Mouse (Mus musculus) lung, postnatal 10 days (tissue): ENCODE data around the gene Tmprss9.

Source experiments
- DNase-seq: peaks from one replicate; pipeline ENCODE4 v3.0.0; 2021

The Tmprss9 gene

DNA sequence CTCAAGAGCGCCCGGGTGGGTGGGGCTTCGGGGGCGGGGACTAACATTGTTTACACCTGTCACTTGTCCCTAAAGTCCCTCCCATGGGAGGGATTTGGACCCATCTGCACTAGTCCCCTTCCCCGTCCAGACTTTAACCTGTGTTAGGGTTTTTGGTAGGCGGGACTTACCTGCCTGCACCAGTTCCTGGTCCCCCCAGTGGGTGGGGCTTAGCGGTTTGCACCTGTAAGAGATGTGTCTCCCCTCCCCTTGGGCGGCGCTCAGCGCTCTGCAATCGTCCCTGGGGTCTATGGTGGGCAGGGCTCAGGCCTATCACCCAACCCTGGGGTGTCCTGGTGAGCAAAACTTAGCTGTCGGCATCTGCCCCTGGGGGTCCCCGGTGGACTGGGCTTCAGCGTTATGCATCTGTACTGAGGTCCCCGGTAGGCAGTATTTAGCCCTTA is 45.7 kb downstream of the Tmprss9 start:
- peak; percentile 39 for DNase-seq

DNA sequence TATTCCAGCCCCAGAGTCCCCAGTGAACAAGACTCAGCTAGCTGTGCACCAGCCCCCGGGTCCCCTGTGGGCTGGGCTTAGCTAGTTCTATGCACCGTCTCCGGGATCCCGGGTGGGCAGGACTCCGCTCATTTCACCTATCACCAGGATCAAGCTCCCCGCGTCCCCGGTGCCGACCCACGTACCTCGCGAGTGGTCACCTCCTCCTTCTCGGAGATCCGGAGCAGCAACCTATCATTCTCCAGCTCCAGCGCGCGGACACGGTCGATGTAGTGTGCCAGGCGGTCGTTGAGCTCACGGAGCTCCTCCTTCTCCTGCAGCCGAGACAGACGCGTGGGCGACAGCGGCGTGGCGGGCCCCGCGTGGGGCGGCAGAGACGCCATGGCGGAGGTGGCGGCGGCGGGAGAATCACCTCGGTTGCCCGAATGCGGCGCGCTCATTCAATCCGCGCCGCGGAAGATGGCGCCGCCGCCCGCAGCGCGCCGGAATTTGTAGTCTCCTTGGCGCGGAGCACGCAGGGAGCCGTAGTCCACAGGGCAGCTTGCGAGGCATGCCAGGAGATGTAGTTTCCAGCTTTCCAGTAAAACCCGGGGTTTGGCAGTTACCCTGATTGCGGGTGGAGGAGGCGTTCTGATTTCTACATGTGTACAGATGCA is 46.3 kb downstream of the Tmprss9 start, which contains the start of gene Lmnb2:
Lmnb2 (minus strand) TSS at position 467 of the 656 bp plus-strand sequence.
- DNase-seq = peak; percentile 78

- DNase-seq = peak; percentile 73
These were observed 50.3 kb downstream of the Tmprss9 start for GRCm38 (mm10) chr10:80921923-80922322.

- DNase-seq = no peak
These were observed 53.8 kb downstream of the Tmprss9 start for GRCm38 (mm10) chr10:80925472-80925871.

DNA sequence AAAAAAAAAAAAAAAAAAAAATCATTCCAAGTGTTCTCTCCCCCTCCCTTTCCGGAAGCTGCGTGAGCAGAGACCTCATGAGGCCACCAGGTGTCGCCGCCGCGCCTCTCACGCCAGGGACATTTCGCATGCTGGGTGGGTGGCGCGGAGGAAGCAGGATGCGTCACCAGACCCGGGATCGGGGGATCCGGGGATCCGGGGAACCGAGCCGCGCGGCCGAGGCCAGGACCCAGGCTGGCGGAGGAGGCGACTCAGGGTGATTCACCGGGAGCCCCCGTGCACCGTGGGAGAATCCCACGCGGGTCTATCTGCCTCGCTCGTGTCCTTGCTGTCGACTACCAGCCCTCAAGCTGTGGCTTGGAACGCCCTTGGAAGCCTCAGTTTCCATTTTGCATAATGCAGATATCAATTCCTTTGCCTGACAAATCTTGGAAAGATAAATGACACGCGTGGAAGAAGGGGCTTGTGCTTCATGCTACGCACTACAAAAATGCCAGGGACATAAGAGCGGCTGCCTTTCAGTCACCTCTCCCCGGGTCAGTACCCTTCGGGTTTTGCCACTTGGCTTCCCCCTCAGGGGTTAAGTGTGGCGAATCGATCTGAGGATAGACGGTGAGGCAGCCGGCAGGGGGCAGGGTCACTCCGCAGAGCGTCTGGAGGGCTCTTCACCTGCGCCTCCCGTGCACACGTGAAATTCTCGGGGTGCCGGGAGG is 57.1 kb downstream of the Tmprss9 start:
- peak; percentile 96 for DNase-seq

DNA sequence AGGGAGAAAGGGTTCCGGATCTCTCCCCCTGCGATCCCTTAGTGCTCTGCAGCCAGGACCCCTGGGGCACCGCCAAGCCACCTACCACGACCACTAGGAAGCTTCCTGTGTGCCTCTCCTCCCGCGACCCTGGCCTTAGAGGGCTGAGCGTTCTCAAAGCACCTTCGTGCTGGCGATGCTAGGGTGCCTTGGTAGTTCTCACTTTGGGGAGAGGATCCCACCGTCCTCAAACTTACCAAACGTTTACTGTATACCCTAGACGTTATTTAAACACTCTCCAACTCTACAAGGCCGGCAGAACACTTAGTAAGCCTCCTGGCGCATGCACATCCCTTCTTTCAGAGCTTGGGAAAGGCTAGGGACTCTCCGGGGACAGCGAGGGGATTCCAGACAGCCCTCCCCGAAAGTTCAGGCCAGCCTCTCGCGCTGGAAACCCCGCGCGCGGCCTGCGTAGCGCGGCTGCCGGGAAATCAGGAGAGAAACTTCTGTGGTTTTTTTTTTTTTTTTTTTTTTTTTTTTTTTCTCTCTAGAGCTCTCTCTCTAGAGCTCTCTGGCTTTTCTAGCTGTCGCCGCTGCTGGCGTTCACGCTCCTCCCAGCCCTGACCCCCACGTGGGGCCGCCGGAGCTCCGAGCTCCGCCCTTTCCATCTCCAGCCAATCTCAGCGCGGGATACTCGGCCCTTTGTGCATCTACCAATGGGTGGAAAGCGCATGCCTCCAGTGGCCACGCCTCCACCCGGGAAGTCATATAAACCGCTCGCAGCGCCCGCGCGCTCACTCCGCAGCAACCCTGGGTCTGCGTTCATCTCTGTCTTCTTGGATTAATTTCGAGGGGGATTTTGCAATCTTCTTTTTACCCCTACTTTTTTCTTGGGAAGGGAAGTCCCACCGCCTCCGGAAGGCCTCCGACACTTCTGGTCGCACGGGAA is 57.9 kb downstream of the Tmprss9 start, which contains the start of gene Gadd45b:
Gadd45b (plus strand) TSS at position 775 of the 928 bp plus-strand sequence.
- DNase-seq = peak; percentile 99

DNA sequence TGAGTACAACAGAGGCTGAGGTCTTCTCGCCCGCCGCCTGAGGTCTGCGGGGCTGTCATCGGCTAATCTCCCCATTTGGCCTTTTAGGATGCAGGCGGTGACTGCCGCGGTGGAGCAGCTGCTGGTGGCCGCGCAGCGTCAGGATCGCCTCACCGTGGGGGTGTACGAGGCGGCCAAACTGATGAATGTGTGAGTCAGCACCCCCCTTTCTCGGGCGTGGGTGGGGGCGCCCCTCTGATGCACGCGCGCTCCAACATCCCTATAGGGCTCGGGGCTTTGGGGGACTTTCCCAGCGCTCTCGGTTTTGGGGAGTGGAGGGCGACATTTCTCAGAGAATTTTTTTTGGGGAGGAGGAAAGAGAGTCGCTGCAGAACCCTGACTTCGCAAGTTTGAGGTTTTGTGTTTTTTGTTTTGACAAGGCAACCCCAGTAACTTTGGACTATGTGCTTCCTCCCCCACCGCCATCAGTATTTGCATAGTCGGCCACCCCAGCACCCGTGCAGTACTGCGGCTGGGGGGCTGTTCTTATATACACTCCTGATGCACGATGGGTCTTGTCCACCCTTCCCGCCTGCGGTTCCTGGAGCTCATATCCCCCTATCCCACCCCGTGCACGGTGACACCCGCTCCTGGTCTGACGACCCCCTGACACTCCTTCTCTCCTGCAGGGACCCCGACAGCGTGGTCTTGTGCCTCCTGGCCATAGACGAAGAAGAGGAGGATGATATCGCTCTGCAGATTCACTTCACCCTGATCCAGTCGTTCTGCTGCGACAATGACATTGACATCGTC is 58.9 kb downstream of the Tmprss9 start:
- peak; percentile 58 for DNase-seq

GRCm38 (mm10) chr10:80931153-80931671 is 59.6 kb downstream of the Tmprss9 start:
- no peak for DNase-seq

DNA sequence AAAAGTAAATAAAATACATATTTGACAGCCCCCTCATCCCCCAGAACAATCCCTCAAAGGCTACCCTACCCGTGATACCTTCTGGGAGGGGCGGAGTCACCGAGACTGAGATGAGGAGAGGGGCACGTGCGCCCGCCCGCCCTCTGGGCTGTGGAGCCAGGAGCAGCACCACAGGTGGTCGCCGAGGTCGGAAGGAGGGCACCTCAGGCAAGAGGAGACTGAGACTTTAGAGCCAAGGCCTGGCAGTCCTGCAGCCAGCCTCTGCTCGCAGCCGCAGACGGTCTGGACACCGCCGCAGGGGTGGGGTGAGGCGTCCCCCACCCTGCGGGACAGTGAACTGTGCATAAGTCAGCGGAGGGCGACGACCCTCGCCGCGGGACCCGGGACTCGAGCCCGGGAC is 60.0 kb downstream of the Tmprss9 start:
- no peak for DNase-seq

DNA sequence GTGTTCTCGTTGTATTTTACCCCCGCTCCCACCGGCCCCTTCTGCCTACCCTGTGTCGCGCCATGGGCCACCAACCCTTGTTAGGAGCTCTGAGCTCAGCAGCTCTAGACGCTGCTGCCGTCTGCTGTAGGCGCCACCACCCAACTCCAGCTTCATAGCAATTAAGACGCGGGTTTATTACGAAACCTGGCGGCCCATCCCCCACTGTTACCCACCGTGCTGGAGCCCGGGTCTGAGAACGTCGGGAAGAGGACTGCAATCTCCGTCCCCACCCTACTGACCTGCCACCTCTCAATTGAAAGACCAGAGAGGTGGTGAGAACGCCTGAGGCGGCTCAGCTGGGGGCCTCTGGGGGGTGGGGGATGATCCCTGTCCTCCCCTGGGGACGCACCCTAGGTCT is 60.6 kb downstream of the Tmprss9 start:
- peak; percentile 70 for DNase-seq

DNA sequence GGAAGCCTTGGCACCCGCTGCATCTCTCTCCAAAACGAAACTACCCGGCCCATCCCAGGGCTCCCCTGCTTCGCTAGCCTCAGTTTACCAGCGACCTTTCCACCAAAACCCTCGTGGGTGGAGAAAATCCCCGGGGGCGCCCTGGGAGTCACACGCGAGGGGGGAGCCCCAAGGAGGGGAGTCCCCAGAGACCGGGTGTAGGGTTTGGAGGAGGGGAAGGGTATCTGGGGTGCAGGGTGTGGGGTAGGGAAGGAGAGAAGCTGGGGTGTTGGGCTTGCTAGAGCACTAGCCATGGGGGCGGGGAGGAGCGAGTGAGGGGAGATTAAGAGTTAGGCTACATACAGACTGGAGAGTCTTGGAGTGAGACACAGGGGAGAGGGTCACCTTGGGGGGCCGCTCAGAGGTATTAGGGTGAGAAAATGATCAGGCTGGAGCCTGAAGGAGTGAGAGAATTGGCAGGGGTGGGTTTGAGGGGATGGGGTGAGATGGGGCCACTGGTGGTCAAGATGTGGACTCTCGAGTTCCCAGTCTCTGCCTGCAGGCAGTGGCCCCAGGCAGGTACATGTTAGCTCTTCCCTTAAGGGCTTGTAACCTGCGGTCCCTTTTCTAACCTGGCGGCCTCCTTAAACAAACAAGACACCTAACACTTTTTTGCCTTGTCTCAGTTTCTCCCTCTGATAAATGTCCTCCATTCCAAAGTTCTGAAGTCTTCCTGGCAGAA is 61.2 kb downstream of the Tmprss9 start:
- DNase-seq = peak; percentile 40

DNA sequence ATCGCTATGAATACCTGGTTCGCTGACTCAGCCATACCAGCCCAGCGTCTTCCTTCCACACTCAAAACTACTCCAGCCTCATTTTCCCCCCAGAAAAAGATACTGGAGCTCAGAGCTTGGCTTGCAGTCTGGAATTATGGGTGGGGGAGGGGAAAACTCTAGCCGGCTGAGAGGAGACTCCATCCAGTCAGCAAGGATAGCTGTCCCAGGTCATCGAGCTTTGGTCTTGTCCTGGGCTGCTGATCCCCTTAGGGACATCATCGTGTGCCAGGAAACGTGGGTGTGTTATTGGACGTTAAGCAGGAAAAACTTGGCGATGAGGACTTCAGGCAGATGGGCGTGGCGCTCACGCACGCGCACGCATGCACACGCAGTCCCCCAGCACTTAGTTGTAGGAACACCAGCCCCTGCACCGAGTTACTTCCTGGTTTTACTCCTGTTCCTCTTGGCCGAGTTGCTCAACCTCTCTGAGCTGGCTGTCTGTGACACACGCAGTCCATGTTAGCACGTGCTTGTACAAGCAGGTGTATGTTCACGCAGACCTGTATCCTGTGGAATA is 61.9 kb downstream of the Tmprss9 start:
- peak; percentile 72 for DNase-seq

DNA sequence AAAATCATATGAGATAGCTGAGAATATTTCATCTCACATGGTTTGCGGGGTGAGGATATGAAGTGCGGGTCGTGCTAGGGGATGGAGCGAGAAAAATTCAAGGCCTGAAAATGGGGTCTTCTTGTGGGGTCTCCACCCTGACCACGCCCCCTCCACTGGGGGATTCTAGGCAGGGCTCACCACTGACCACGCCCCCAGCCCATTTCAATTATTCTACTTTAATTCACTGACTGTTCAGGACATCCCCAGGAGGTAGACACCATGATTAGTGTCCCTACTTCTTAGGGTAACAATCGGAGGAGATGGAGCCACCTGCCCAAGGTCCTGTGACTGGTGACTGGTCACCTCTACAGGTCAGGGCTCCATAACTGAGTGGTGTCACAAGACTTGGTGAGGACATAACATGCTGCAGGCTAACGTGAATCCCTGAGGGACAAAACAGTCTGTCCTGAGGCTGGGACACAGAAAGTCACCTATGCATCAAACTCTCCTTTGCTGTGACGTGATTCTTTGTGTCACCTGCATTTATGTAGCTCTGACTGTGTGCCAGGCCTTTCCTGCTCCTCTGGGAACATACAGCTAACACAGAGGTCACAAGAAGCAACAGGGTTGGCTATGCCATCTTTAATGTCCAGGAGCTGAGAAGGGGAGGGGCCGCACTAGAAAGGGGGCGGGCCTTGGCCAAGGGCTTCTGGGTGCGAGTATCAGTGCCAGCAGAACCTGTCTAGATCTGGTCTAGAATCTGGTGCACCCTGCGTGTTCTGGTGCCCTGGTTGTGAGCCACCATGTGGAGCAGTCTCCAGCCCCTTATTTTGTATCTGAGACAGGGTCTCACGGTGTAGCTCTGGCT is 62.7 kb downstream of the Tmprss9 start:
- no peak for DNase-seq

GRCm38 (mm10) chr10:80935241-80935640 is 63.6 kb downstream of the Tmprss9 start:
- peak; percentile 33 for DNase-seq

DNA sequence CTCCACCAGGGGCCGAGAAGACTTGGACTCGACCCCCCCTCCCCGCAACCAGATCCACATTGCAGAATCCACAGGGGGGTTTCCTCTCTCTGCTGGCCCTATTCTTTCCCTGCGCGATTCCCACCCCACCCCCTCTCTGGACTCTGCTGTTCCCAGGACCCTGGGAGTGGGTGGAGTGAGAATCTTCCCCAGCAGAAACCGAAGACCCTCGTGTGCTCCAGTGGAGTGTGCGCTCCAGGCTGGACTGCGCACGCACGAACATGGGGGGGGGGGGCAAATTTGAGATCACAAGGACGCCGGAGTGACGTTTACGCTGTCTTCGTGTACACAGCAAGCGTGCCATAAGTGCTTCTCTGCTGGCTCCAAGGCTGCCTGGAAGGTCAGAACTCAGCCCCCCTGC is 64.0 kb downstream of the Tmprss9 start:
- no peak for DNase-seq

DNA sequence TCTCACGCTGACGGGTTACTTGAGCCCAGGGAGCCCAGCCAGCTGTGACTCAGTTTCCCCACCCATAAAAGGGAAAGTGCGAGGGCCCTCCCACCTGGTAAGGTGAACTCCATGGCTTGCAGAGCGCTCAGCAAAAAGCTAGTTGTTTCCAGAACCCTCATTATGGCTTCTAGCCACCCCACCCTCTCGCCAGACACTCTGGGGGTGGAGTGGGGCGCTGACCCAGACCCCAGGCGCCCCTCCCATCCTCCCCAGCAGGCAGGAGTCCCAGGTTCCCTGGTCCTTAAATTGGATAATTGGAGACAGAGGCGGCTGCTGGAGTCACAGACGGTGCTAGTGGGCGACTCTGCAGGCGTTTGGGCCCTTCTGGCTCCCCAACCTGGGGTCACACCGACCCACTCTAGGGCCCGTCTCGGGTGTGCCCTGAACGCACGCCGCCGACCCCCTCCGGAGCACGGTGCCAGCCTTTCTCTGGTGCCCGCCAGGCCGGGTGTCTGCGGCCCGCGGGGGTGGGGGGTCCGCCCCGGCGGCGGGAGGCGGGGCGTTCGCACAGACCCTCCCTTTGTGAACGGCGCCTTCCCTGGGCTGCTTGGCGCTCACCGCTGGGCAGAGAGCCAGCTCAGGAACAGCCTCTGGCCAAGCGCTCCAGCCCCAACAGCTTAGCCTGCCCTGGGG is 64.6 kb downstream of the Tmprss9 start:
- DNase-seq = peak; percentile 78

DNA sequence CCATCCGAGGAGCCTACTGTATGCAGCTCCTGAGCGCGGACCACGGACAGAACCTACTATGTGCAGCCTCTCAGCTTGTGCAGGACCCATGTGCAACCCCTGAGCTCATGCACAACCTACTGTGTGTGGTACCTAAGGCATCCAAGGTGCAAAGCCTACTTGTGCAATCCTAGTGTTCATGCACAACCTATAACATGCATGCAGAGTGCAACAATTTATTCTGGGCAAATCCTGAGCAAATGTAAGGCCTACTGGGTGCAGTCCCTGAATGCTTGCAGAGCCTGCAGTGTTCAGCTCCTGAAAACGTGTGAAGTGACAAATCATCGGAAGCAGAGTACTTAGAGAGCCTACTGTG is 65.1 kb downstream of the Tmprss9 start:
- no peak for DNase-seq

DNA sequence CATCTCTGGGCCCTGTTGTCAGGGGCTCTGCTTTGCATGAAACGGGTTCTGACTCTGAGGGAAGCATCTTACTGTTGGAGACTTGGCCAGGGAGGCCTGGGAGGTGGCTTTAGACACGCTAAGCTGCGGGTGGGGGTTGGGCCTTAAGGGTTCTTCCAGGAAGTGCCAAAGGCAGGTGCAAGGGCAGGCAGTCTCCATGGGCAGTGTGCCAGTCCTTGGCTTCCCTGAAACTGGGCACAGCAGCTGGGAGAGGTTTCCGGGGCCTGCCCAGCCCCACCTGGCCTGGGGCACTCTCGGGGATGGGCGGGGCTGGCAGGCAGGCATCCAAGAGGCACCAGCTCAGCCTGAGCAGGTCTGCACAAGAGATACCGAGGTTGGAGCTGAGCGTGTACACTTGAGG is 66.0 kb downstream of the Tmprss9 start:
- peak; percentile 90 for DNase-seq

- DNase-seq = peak; percentile 47
These were observed 67.3 kb downstream of the Tmprss9 start for GRCm38 (mm10) chr10:80938831-80939550.
